Mouse (Mus musculus) neural tube, embryonic 12.5 days (tissue): ENCODE data around the gene 1700016C15Rik. TPM values are rescaled to one million over a fixed set of nuclear protein-coding genes. Genes with fewer than 3 reads are reported as not detected.

Experiments
- ATAC-seq: fragments of 200-750 bp; cut with Nextera tagmentation; 2 replicates; pipeline ENCODE4 v1.8.0; 2017; ENCODE audit warnings: low read depth, mild to moderate bottlenecking, moderate TSS enrichment, moderate library complexity; ENCODE audit not compliant: low FRiP score
- H3K27ac ChIP-seq: fragments of 300-500 bp; sonication (generic); 2 replicates; pipeline ENCODE4 v1.5.1; 2016
- H3K27me3 ChIP-seq: fragments of 300-500 bp; sonication (generic); replicated peaks from 2 replicates; pipeline ENCODE4 v1.6.1; 2016; ENCODE audit warnings: mild to moderate bottlenecking
- H3K36me3 ChIP-seq: fragments of 300-500 bp; sonication (generic); 2 replicates; pipeline ENCODE4 v1.6.1; 2016; ENCODE audit warnings: mild to moderate bottlenecking
- H3K4me1 ChIP-seq: fragments of 300-500 bp; sonication (generic); 2 replicates; pipeline ENCODE4 v1.6.1; 2016
- H3K4me2 ChIP-seq: fragments of 300-500 bp; sonication (generic); replicated peaks from 2 replicates; pipeline ENCODE4 v1.6.1; 2016; ENCODE audit warnings: mild to moderate bottlenecking
- H3K4me3 ChIP-seq: fragments of 300-500 bp; sonication (generic); 2 replicates; pipeline ENCODE4 v1.5.1; 2016
- H3K9ac ChIP-seq: fragments of 300-500 bp; sonication (generic); 2 replicates; pipeline ENCODE4 v1.6.1; 2016; ENCODE audit warnings: mild to moderate bottlenecking
- H3K9me3 ChIP-seq: fragments of 300-500 bp; sonication (generic); 2 replicates; pipeline ENCODE4 v1.6.1; 2016; ENCODE audit warnings: mild to moderate bottlenecking
- WGBS: fragments of 180-500 bp; shearing (Covaris S2); methylation state at CpG from one replicate; pipeline ENCODE4 v1.1.7; 2016; 5-methylcytosine and 5-hydroxymethylcytosine counted together
- polyA plus RNA-seq: library from polyadenylated mRNA; unstranded; fragments of >200 nt; fragmentation: Nextera tagmentation; extraction: Ambion mirVana; gene quantifications from 2 replicates; pipeline ENCODE4 v1.2.1, GENCODE M21; 2016

1700016C15Rik gene
- polyA plus RNA-seq, 1 experiment from 2014 or later: 0.27 TPM

DNA sequence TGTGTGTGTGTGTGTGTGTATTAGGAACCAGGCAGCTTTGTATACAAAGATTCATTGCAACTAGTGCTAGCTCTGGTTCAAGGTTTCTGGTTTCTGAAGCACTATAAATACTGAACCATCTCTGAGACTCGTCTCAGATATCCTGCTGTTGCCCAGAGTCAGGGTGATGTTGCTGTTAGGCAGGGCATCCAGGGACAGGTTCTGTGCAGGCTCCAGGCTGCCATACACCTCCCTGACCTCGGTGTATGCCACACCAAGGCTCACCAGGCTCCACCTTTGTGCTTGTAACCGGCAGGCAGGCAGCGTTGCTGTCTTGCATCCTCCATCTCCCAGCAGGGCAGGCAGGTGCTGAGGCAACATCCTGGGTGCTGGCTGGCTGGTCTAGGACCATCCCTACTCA lies 5.8 kb upstream of the 1700016C15Rik start:
- ATAC-seq: no peak
- H3K4me2 ChIP-seq: no peak overlapping the region
- no peaks in the 10 kb centered on the region for H3K27me3 ChIP-seq
- WGBS: 73% methylated on average over 4 of the region's 4 CpGs
- no peak overlapping the region for H3K4me3 ChIP-seq
- no peak overlapping the region for H3K9ac ChIP-seq
- 0 out of 2 replicates have a peak, but pooled peaks cover 3% of the 10 kb centered on the region for H3K4me1 ChIP-seq
- no peaks in the 10 kb centered on the region for H3K36me3 ChIP-seq
- H3K9me3 ChIP-seq: no peaks in the 10 kb centered on the region
- H3K27ac ChIP-seq: no peak overlapping the region

DNA sequence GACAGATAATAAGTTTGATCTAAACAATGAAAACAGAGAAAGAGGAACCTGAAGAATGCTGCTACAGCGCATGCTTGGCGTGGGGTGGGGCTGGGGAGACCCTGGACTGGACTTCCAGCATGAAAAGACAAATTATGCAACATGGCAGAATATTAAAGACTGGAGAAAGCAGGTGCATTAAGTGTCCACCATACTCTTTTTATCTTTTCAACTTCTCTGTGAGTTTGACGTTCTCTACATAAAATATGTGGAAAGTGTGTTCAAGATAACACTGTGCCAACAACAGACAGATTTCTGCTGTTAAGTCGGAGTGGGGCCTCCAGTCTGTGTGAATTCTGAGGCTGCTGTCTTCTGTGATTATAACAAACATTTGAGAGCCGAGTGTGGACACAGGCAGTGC lies 2.7 kb upstream of the 1700016C15Rik start:
- H3K36me3 ChIP-seq: no peaks in the 10 kb centered on the region
- ATAC-seq: no peak
- no peaks in the 10 kb centered on the region for H3K4me1 ChIP-seq
- H3K9me3 ChIP-seq: peaks cover 5% of the 10 kb centered on the region
- no peaks in the 10 kb centered on the region for H3K27me3 ChIP-seq
- WGBS: 69% methylated on average over 5 of the region's 5 CpGs
- H3K4me2 ChIP-seq: no peak overlapping the region
- H3K4me3 ChIP-seq: no peak overlapping the region
- no peak overlapping the region for H3K9ac ChIP-seq
- H3K27ac ChIP-seq: no peak overlapping the region

DNA sequence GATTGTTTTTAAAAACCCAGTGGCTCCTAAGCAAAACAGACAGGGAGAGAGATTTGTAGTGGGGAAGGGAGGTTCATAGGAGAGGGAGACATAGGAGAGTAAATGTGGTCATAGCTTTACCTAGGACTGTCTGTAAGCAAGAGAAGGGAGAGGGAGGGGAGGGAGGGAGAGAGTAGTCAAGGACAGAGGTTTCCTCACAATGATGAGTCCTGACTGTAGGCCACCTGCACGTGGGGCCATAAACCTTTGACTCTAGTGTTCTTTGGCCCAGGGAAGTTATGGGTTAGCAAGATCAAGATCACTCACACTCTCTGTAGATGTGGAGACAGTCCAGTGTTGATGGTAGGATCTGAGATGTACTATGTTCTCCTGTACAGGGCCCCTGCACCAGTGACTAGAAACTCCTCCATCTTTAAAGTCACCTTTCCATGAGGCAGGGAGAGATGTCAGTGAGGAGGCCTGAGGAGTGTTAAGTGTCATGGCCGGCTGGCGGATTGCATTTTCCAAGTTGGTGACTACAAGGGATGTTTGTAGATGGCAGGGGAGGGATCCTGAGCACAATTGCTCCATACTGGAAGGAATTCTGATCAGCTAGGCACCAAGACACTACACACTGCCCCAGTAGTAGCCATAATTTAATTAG lies 1.6 kb upstream of the 1700016C15Rik start:
- Histone ChIP-seq H3K36me3 (no peaks in the 10 kb centered on the region), H3K4me2 (no peak overlapping the region), H3K4me1 (no peaks in the 10 kb centered on the region), H3K27me3 (no peaks in the 10 kb centered on the region), H3K27ac (no peak overlapping the region), H3K4me3 (no peak overlapping the region), H3K9ac (no peak overlapping the region), H3K9me3 (peaks cover 5% of the 10 kb centered on the region)
- WGBS: 86% methylated on average over 3 of the region's 3 CpGs
- ATAC-seq: no peak

DNA sequence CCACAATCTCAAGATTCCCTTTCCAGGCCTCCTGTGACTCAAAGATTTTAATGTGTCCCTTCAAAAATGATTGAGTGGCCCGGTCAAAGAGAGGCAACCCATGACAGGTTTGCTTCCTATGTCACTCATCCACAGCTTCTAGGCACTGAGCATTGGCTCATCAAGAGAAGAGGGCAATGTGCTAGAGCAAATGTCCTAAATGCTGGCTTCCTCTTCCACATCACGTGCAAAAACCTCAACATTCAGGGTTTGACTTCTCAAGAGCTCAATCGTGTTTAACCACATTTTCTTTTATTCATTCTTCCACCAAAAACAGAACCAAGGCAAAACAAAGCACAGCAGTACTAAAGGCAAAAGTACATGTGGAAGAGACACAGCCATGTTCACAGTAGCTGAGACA lies 2.4 kb downstream of the 1700016C15Rik start:
- H3K27me3 ChIP-seq: no peaks in the 10 kb centered on the region
- no peak overlapping the region for H3K4me3 ChIP-seq
- no peak for ATAC-seq
- no peak overlapping the region for H3K4me2 ChIP-seq
- H3K27ac ChIP-seq: no peak overlapping the region
- no peaks in the 10 kb centered on the region for H3K4me1 ChIP-seq
- no peaks in the 10 kb centered on the region for H3K36me3 ChIP-seq
- no peak overlapping the region for H3K9ac ChIP-seq
- peaks cover 5% of the 10 kb centered on the region for H3K9me3 ChIP-seq
- WGBS: 90% methylated on average over 3 of the region's 3 CpGs

DNA sequence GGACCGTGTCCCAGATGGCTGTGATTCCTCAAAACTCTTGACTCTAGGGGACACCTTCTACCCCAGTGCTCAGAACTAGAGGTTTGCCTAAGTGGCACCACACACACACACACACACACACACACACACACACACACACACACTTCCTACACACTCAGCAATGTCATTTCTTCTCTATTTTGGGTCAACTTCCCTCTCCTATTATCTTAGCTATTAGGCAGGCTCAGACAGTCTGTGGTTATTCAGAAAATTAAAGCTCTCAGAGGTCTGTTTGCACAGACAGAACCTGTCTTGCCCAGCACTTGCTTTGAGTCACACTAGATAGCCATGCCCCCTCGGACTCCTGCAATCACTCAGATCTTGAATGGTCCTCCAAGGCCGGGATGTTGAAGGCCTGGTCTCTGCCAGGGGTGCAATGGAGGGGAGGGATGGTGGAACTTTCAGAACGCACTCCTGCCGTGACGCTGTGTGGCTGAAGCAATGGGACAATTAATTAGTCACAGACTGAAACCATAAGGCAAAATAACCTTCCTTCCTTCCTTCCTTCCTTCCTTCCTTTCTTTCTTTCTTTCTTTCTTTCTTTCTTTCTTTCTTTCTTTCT lies 8.0 kb downstream of the 1700016C15Rik start:
- ATAC-seq: no peak
- Histone ChIP-seq H3K27me3 (no peaks in the 10 kb centered on the region), H3K36me3 (no peaks in the 10 kb centered on the region), H3K4me3 (no peak overlapping the region), H3K4me2 (no peak overlapping the region), H3K27ac (no peak overlapping the region), H3K9me3 (no peaks in the 10 kb centered on the region), H3K9ac (no peak overlapping the region), H3K4me1 (no peaks in the 10 kb centered on the region)
- 57% methylated on average over 6 of the region's 6 CpGs for WGBS

DNA sequence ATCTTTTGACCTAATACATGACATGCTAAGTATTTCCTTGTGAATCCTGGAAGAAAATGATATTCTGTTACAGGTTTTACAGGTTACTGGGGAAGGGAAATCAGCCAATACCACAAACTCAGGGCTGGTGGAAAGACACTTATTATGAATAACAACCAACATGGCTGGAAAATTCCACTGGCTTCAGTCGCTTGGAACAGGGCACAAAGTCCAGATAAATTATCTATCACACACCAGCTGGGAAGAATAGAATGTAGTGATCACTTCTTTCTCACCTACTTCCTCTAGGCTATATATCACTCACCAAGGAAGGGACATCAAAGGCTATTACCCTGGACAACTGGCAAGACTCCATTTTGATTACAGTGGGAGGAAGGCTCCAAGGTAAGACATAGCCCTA lies 11.1 kb downstream of the 1700016C15Rik start:
- no peaks in the 10 kb centered on the region for H3K36me3 ChIP-seq
- no peak overlapping the region for H3K27ac ChIP-seq
- no peaks in the 10 kb centered on the region for H3K4me1 ChIP-seq
- no peak overlapping the region for H3K4me2 ChIP-seq
- no peak overlapping the region for H3K4me3 ChIP-seq
- no peaks in the 10 kb centered on the region for H3K9me3 ChIP-seq
- no peaks in the 10 kb centered on the region for H3K27me3 ChIP-seq
- 72% methylated on average over 1 of the region's 1 CpGs for WGBS
- no peak overlapping the region for H3K9ac ChIP-seq
- ATAC-seq: no peak

DNA sequence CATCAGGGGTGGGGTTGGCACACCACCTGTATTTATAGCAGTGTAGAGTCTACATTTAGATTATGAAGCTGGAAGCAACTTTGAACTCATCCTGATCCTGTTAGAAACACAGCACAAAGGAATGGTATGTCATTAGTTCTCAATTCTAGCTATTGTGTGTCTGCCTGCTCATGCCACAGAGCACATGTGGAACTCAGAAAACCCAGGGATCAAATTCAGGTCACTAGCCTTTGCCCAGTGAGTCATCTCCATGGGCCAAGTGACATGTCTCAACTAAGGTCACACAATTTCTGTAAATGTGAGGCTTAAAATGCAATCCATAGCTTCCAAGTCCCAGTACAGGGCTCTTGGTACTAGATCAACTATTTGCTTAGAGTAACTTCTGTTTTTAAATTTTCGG lies 12.5 kb downstream of the 1700016C15Rik start:
- H3K9me3 ChIP-seq: no peaks in the 10 kb centered on the region
- no peaks in the 10 kb centered on the region for H3K27me3 ChIP-seq
- no peaks in the 10 kb centered on the region for H3K36me3 ChIP-seq
- H3K27ac ChIP-seq: no peak overlapping the region
- H3K4me3 ChIP-seq: no peak overlapping the region
- H3K4me2 ChIP-seq: no peak overlapping the region
- no peak overlapping the region for H3K9ac ChIP-seq
- ATAC-seq: no peak
- WGBS: 85% methylated on average over 1 of the region's 1 CpGs
- H3K4me1 ChIP-seq: no peaks in the 10 kb centered on the region

DNA sequence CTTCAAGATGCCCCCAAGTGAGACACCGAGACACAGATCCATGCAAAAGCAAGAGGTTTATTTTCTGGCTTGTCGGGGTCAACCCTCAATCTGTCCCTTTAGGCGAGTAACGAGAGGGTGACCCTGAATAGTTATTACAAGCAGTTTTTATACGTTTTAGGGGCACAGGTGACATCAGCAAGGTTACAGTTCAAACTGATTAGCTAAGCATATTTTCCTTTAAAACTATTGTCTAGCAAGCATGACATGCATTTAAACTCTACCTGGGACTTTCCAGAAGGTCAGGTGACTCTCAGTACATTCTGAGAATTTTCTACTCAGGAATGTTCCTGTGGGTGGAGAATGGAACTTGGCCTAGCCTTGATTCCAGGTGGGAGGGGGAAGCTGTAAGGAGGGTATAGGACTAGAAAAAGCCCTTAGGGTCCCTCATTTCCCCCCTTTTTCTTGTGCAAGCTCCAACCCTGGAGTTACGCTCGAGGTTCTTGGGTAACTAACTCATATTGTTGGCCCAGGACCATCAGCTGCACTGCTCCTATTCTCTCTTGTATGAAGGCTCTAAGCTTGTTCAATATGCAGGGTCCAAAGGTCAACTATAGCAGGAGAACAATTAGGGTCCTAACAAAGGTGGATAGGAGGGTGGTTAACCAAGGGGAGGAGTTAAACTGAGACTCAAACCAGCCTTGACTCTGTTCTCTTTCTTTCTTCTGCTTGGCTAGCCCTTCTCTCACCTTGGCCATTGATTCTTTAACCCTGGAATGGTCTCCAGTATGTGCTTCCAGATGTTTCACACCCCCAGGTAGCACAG lies 15.1 kb downstream of the 1700016C15Rik start:
- no peak overlapping the region for H3K9ac ChIP-seq
- 0 out of 2 replicates have a peak, but pooled peaks cover 5% of the 10 kb centered on the region for H3K36me3 ChIP-seq
- no peaks in the 10 kb centered on the region for H3K4me1 ChIP-seq
- H3K27me3 ChIP-seq: no peaks in the 10 kb centered on the region
- H3K9me3 ChIP-seq: peaks cover 10% of the 10 kb centered on the region
- 84% methylated on average over 7 of the region's 7 CpGs for WGBS
- no peak overlapping the region for H3K27ac ChIP-seq
- no peak overlapping the region for H3K4me2 ChIP-seq
- H3K4me3 ChIP-seq: no peak overlapping the region
- no peak for ATAC-seq

DNA sequence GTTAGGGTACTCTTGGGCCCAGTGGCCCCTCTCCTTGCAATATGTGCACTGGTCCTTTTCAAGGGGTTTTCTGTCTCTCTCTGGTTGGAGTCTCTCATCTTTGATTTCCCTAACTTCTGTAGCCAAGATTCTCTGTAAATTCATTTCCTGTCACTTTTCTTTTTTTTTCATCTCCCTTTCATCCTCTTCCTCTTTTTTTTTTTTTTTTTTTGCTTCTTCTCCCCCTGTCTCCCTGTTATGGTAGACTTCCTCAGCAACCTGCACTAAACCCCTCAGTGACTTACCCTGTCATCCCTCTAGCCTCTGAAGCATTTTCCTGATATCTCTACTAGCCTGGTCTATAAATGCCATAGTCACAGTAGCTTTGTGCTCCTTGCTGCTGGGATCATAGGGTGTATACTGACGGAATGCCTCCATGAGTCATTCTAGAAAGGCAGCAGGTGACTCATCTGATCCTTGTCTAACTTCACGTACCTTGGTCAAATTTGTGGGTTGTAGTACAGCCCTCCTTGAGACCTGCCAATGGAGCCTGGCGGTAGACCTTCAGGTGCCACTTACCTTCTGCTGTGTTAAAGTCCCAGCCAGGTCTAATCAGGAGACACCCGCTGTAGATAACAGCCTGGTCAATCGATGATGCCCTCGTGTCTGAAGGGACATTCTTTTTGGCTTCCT lies 18.4 kb downstream of the 1700016C15Rik start:
- Histone ChIP-seq H3K9ac (no peak overlapping the region), H3K36me3 (0 out of 2 replicates have a peak, but pooled peaks cover 5% of the 10 kb centered on the region), H3K27ac (no peak overlapping the region), H3K4me2 (no peak overlapping the region), H3K4me1 (no peaks in the 10 kb centered on the region), H3K4me3 (no peak overlapping the region), H3K27me3 (no peaks in the 10 kb centered on the region), H3K9me3 (peaks cover 28% of the 10 kb centered on the region)
- no peak for ATAC-seq
- 95% methylated on average over 6 of the region's 6 CpGs for WGBS

DNA sequence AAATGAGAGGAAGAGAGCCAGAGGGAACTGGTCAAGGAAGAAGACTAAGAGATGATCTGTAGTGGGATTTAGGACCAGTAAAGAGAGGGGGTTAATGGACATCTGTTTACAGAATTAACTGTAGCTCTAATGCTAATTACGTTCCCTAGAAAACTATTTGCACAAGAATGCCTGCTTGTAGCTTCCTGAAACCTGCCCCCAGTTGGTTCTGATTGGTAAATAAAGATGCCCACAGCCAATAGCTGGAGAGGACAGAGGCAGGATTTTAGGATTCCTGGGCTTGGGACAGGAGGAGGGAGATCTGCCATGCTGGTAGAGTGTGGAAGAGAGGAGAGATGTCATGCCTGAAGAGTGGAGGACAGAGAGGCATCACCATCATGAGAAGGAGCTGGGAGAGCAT lies 23.9 kb downstream of the 1700016C15Rik start:
- 53% methylated on average over 1 of the region's 1 CpGs for WGBS

DNA sequence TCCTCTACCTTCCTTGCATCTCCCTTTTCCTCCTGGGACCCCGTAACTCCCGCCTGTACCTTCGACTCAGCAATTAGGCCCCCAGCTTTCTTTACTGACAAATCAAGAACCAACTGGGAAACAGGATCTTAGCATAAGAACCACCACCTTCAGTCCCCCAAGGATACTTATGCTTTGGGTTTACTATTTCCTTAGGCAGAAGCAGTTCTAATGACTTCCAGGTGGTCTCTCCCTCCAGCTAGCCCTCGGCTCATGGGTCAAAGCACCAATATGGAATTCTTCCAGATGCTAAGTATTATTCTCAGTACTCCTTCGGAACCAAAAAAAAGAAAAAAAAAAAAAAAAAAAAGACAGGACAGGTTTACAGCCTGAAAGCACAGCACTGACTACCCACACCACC lies 27.6 kb downstream of the 1700016C15Rik start:
- ATAC-seq: no peak
- no peaks in the 10 kb centered on the region for H3K9me3 ChIP-seq
- H3K4me2 ChIP-seq: no peak overlapping the region
- H3K36me3 ChIP-seq: no peaks in the 10 kb centered on the region
- no peak overlapping the region for H3K4me3 ChIP-seq
- no peaks in the 10 kb centered on the region for H3K4me1 ChIP-seq
- H3K27me3 ChIP-seq: no peaks in the 10 kb centered on the region
- H3K9ac ChIP-seq: no peak overlapping the region
- WGBS: 74% methylated on average over 5 of the region's 5 CpGs
- no peak overlapping the region for H3K27ac ChIP-seq

More for the DNA sequence above, 23.9 kb downstream of the 1700016C15Rik start:
- Histone ChIP-seq H3K9me3 (peaks cover 28% of the 10 kb centered on the region), H3K27ac (no peak overlapping the region), H3K4me3 (no peak overlapping the region), H3K9ac (no peak overlapping the region), H3K27me3 (no peaks in the 10 kb centered on the region), H3K4me1 (no peaks in the 10 kb centered on the region), H3K36me3 (0 out of 2 replicates have a peak, but pooled peaks cover 5% of the 10 kb centered on the region), H3K4me2 (no peak overlapping the region)
- no peak for ATAC-seq

DNA sequence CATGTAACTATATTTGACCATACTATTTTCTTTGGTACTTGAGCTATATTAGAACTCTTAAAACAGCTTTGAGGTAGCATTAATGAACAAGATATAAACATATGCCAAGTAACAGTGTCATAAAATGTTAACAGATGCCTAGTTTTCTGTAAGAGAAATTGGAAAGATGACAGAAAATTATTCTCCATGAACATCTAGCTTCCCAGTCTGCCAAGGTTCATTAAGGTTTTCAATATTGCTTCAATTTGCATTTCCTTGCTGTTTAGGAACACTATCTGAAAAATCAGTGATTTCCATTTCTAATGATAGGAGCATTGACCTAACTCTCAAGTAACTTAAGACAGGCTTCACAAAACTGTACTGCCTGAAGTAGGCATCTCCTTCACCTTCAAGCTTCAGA lies 39.3 kb downstream of the 1700016C15Rik start:
- Histone ChIP-seq H3K9me3 (no peaks in the 10 kb centered on the region), H3K4me2 (no peak overlapping the region), H3K36me3 (peaks cover 38% of the 10 kb centered on the region), H3K4me1 (no peaks in the 10 kb centered on the region), H3K27ac (no peak overlapping the region), H3K9ac (no peak overlapping the region), H3K4me3 (no peak overlapping the region), H3K27me3 (no peaks in the 10 kb centered on the region)
- ATAC-seq: no peak
